Mouse (Mus musculus): ENCODE measurements around the gene Parvg. TPM values are rescaled to one million over a fixed set of nuclear protein-coding genes. Genes with fewer than 3 reads are reported as not detected.

Parvg gene
- total RNA-seq, 2 experiments from 2014 or later = 0.74 to 0.97 TPM

Other genes starting within 250 kb of the Parvg start
- gene Sult4a1, start 218.3 kb upstream of the Parvg start, total RNA-seq (2021) = not detected
- not detected for gene Pnpla5, start 200.9 kb upstream of the Parvg start, total RNA-seq (2021)
- 1 to 10 TPM; 3.8 to 5.9 TPM for gene Pnpla3, start 156.2 kb upstream of the Parvg start, total RNA-seq (2021)
- 100 to 1,000 TPM; 169 to 174 TPM for gene Samm50, start 131.8 kb upstream of the Parvg start, total RNA-seq (2021)
- 10 to 100 TPM; 45.8 to 49.5 TPM for gene Parvb, start 92.0 kb upstream of the Parvg start, total RNA-seq (2021)
- gene Shisal1, start 123.1 kb downstream of the Parvg start, total RNA-seq (2021) = under 1 TPM; 0.43 to 0.74 TPM
- gene Rtl6, start 233.8 kb downstream of the Parvg start, total RNA-seq (2021) = 1 to 10 TPM; 3.1 to 3.4 TPM